In the genomic region with DNA sequence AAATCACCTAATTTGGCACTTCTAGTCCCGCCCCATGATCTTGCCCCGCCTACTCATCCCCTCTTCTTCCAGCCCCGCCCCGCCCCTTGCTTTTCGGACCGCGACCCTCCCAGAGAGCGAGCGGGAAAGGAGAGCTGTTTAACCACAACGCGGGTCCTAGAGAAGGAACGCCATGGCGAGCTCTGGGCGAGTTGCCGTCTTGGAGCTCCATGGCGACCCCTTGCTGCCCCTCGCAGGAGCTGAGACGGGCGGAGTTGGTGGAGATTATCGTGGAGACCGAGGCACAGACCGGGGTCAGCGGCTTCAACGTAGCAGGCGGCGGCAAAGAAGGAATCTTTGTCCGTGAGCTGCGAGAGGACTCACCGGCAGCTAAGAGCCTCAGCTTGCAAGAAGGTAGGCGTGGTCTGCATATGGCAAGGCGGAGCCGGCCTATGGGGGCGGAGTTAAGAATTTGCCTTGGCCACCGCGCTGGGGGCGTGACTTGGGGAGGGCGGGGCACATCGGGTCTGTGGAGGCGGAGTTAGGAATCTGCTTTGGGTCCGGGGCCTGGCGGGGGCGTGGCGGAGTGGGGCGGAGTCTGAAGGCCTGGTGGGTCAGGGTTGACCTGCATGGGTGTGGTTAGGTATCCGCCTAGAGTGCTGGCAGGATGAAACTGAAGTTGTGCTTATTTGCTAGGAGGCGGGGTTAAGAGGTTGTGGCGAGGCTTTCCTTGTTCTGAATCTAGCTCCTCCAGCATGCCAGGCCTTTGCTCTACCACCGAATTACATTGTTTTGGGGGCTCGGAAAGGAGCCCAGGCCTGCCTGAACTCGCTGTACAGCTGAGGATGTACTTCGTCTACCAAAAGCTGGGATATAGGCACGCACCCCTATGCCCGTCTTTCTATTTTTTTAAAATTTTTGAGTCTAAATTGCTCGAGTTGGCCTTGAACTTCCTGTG, we compare ENCODE assay signal across 8 mouse cellular contexts. TPM values are rescaled to one million over a fixed set of nuclear protein-coding genes. Genes with fewer than 3 reads are reported as not detected.
DNase-seq lines count a peak whose midpoint lies in the region; ATAC-seq and TF ChIP-seq lines count a peak whose summit lies in the region.

No protein-coding gene starts in this region.

- peak overlapping the region; percentile 99 for H3K27ac ChIP-seq in heart, embryonic 11.5 days (ENCODE audit: low read depth, low read length)
- H3K27ac ChIP-seq in kidney, embryonic 16.5 days (ENCODE audit: low read length), result peak overlapping the region; percentile 100
- H3K27ac ChIP-seq in liver, adult 2 months (replicated peaks; ENCODE audit: insufficient read depth, low read depth, low read length), result peak overlapping the region; percentile 76

- H3K9ac ChIP-seq in heart, embryonic 11.5 days (ENCODE audit: low read depth, low read length), result peak overlapping the region; percentile 84
- H3K9ac ChIP-seq in kidney, embryonic 16.5 days (replicated peaks; ENCODE audit: low read length), result peak overlapping the region; percentile 90
- H3K9ac ChIP-seq in liver, adult 2 months (ENCODE audit: low read depth, low read length), result peak overlapping the region; percentile 89

- no peak for TF ChIP-seq CTCF in C2C12 (IDR thresholded peaks at IDR 0.05; ENCODE audit: control insufficient read depth, insufficient read depth, insufficient read length)
- no peak; the same call in 1 of the 2 replicates for TF ChIP-seq CTCF in brain, embryonic 14.5 days (IDR thresholded peaks at IDR 0.05; ENCODE audit: borderline replicate concordance, extremely low read depth, insufficient read depth, insufficient read length)
- TF ChIP-seq CTCF in liver, adult 2 months (IDR thresholded peaks at IDR 0.05; ENCODE audit: low read depth, low read length), result no peak

- H3ac ChIP-seq in C2C12 (ENCODE audit: control insufficient read depth, insufficient read length, low read depth), result peak overlapping the region; percentile 77
- no peak overlapping the region for H3ac ChIP-seq in myocyte (ENCODE audit: control insufficient read depth, insufficient read length)

- H3K4me3 ChIP-seq in C2C12 (ENCODE audit: insufficient read depth, poor library complexity, severe bottlenecking) (peak overlapping the region; percentile 31), myocyte (peak overlapping the region; percentile 34)
- peak overlapping the region; percentile 90 for H3K4me3 ChIP-seq in erythroblast, embryonic 14.5 days (replicated peaks)
- H3K4me3 ChIP-seq in heart, embryonic 11.5 days (ENCODE audit: low read depth, low read length), result peak overlapping the region; percentile 65
- peak overlapping the region; percentile 73 for H3K4me3 ChIP-seq in kidney, embryonic 16.5 days (ENCODE audit: low read length)
- H3K4me3 ChIP-seq in liver, adult 2 months (ENCODE audit: insufficient read depth, low read depth, low read length), result peak overlapping the region; percentile 93

- peak overlapping the region; percentile 82 for H3K4me2 ChIP-seq in heart, embryonic 11.5 days
- peak overlapping the region; percentile 79 for H3K4me2 ChIP-seq in kidney, embryonic 16.5 days (replicated peaks; ENCODE audit: low read depth, low read length)
- H3K4me2 ChIP-seq in myocyte (ENCODE audit: low read depth), result peak overlapping the region; percentile 100

- no peaks in the 10 kb centered on the region for H3K36me3 ChIP-seq in C2C12 (ENCODE audit: control insufficient read depth, insufficient read depth)
- peaks cover 2% of the 10 kb centered on the region; the same call in 1 of the 2 replicates for H3K36me3 ChIP-seq in erythroblast, embryonic 14.5 days (ENCODE audit: control insufficient read depth)
- H3K36me3 ChIP-seq in heart, embryonic 11.5 days (ENCODE audit: control insufficient read depth, insufficient read depth, low read length), result no peaks in the 10 kb centered on the region
- H3K36me3 ChIP-seq in kidney, embryonic 16.5 days (ENCODE audit: insufficient read depth, low read length), result no peaks in the 10 kb centered on the region
- no peaks in the 10 kb centered on the region for H3K36me3 ChIP-seq in liver, adult 2 months (ENCODE audit: control insufficient read depth, insufficient read depth, low read length)
- no peaks in the 10 kb centered on the region for H3K36me3 ChIP-seq in myocyte (ENCODE audit: control insufficient read depth, insufficient read depth)
- no peaks in the 10 kb centered on the region for H3K36me3 ChIP-seq in splenic B cell, adult 2 months (ENCODE audit: control insufficient read depth, insufficient read depth, low read length, poor library complexity, severe bottlenecking)

- no peaks in the 10 kb centered on the region for H3K27me3 ChIP-seq in C2C12 (ENCODE audit: control insufficient read depth, insufficient read depth, insufficient read length)
- no peaks in the 10 kb centered on the region for H3K27me3 ChIP-seq in erythroblast, embryonic 14.5 days (ENCODE audit: control insufficient read depth)
- H3K27me3 ChIP-seq in heart, embryonic 11.5 days (ENCODE audit: control insufficient read depth, insufficient read depth, low read length), result no peaks in the 10 kb centered on the region
- H3K27me3 ChIP-seq in kidney, embryonic 16.5 days (ENCODE audit: insufficient read depth, low read length), result no peaks in the 10 kb centered on the region
- no peaks in the 10 kb centered on the region for H3K27me3 ChIP-seq in liver, adult 2 months (ENCODE audit: control insufficient read depth, insufficient read depth, low read length)
- H3K27me3 ChIP-seq in myocyte (ENCODE audit: control insufficient read depth, insufficient read depth, insufficient read length), result no peaks in the 10 kb centered on the region
- no peaks in the 10 kb centered on the region for H3K27me3 ChIP-seq in splenic B cell, adult 2 months (ENCODE audit: control insufficient read depth, insufficient read depth, low read length, poor library complexity, severe bottlenecking)

- peak; percentile 71; the same call in 1 of the 2 replicates for TF ChIP-seq POLR2A in brain, embryonic 14.5 days (IDR thresholded peaks at IDR 0.05; ENCODE audit: borderline replicate concordance, extremely low read depth, insufficient read depth, insufficient read length, poor library complexity, severe bottlenecking)
- 0 out of 2 replicates have a peak, but pooled peaks have one; percentile 42 for TF ChIP-seq POLR2A in liver, adult 2 months (IDR thresholded peaks at IDR 0.05; ENCODE audit: extremely low read depth, insufficient read depth, low read length)
- TF ChIP-seq POLR2A in myocyte (IDR thresholded peaks at IDR 0.05; ENCODE audit: insufficient read length, low read depth), result peak; percentile 85

- H3K79me2 ChIP-seq in C2C12 (ENCODE audit: control insufficient read depth, insufficient read depth) (peaks cover 8% of the 10 kb centered on the region), myocyte (ENCODE audit: control insufficient read depth, insufficient read depth) (peaks cover 5% of the 10 kb centered on the region)
- no peaks in the 10 kb centered on the region for H3K79me2 ChIP-seq in liver, adult 2 months (ENCODE audit: control insufficient read depth, insufficient read depth, low read length)

- WGBS in heart, embryonic 11.5 days (ENCODE audit: insufficient replicate concordance), result 1% methylated on average over 54 of the region's 54 CpGs
- WGBS in kidney, embryonic 16.5 days, result under 1% methylated on average over 51 of the region's 54 CpGs
- WGBS in liver, adult 2 months, result 1% methylated on average over 54 of the region's 54 CpGs

- ATAC-seq in heart, embryonic 11.5 days (replicated peaks; ENCODE audit: insufficient number of reproducible peaks, low FRiP score, low TSS enrichment), result peak; percentile 94
- ATAC-seq in kidney, embryonic 16.5 days (ENCODE audit: low FRiP score, low TSS enrichment), result peak; percentile 94

- H3K9me3 ChIP-seq in erythroblast, embryonic 14.5 days (ENCODE audit: control insufficient read depth, low read length), result no peaks in the 10 kb centered on the region
- H3K9me3 ChIP-seq in heart, embryonic 11.5 days (replicated peaks; ENCODE audit: control insufficient read depth, low read length), result no peaks in the 10 kb centered on the region
- H3K9me3 ChIP-seq in kidney, embryonic 16.5 days (ENCODE audit: low read length), result no peaks in the 10 kb centered on the region

- H3K79me3 ChIP-seq in C2C12 (ENCODE audit: low read depth), result peaks cover 2% of the 10 kb centered on the region

- peaks cover 43% of the 10 kb centered on the region for H3K4me1 ChIP-seq in erythroblast, embryonic 14.5 days (ENCODE audit: control insufficient read depth)
- peaks cover 14% of the 10 kb centered on the region for H3K4me1 ChIP-seq in heart, embryonic 11.5 days (ENCODE audit: control insufficient read depth, insufficient read depth, low read length)
- H3K4me1 ChIP-seq in kidney, embryonic 16.5 days (ENCODE audit: insufficient read depth, low read length), result peaks cover 18% of the 10 kb centered on the region
- 0 out of 2 replicates have a peak, but pooled peaks cover 1% of the 10 kb centered on the region for H3K4me1 ChIP-seq in liver, adult 2 months (ENCODE audit: control insufficient read depth, insufficient read depth, low read length)

- peak; percentile 97 for DNase-seq in brain, embryonic 14.5 days (ENCODE audit: low read depth)
- DNase-seq in liver, adult 2 months (ENCODE audit: extremely low read depth, low read depth, low spot score), result peak; percentile 92
- peak; percentile 99 for DNase-seq in splenic B cell, adult 2 months (ENCODE audit: low read depth, low spot score)

RNA-seq across cellular contexts. Expression of a gene that starts 8.9 kb away (rescaled TPM):
- polyA plus RNA-seq in C2C12 (2012; fragmentation: generic; extraction: Trizol) (5.3 TPM), myocyte (2012; fragmentation: generic; extraction: Trizol) (4.2 TPM)
- polyA plus RNA-seq in brain, embryonic 14.5 days (2012; rRNA removed), result 1.8 and 2.4 TPM in 2 replicates
- polyA plus RNA-seq in erythroblast, embryonic 14.5 days (2012), result 0.41 TPM in 2 replicates
- polyA plus RNA-seq in heart, embryonic 11.5 days (2014; fragmentation: Nextera tagmentation; extraction: Ambion mirVana), result 0.76 and 0.96 TPM in 2 replicates
- 4.9 and 5.1 TPM in 2 replicates for polyA plus RNA-seq in kidney, embryonic 16.5 days (2015; fragmentation: Nextera tagmentation; extraction: Ambion mirVana)
- 0.07 TPM in 1 of 2 replicates, not detected in the other for total RNA-seq in liver, adult 2 months (2014; rRNA removed)
- polyA plus RNA-seq in liver, adult 2 months (2012; rRNA removed), result 0.05 and 0.07 TPM in 2 replicates

RNA-seq across cellular contexts. Expression of a gene that starts 15.1 kb away (rescaled TPM):
- polyA plus RNA-seq in C2C12 (2012; fragmentation: generic; extraction: Trizol), result 0.70 TPM
- polyA plus RNA-seq in brain, embryonic 14.5 days (2012; rRNA removed), result 1.5 and 1.8 TPM in 2 replicates
- polyA plus RNA-seq in erythroblast, embryonic 14.5 days (2012), result 0.27 and 0.38 TPM in 2 replicates
- polyA plus RNA-seq in heart, embryonic 11.5 days (2014; fragmentation: Nextera tagmentation; extraction: Ambion mirVana), result 0.44 and 0.57 TPM in 2 replicates
- 0.70 and 0.73 TPM in 2 replicates for polyA plus RNA-seq in kidney, embryonic 16.5 days (2015; fragmentation: Nextera tagmentation; extraction: Ambion mirVana)
- not detected in 2 replicates for total RNA-seq in liver, adult 2 months (2014; rRNA removed)
- not detected in 2 replicates for polyA plus RNA-seq in liver, adult 2 months (2012; rRNA removed)
- polyA plus RNA-seq in myocyte (2012; fragmentation: generic; extraction: Trizol), result 0.98 TPM

RNA-seq across cellular contexts. Expression of a gene that starts 21.3 kb away (rescaled TPM):
- polyA plus RNA-seq in C2C12 (2012; fragmentation: generic; extraction: Trizol), result 87.3 TPM
- 4.7 and 5.7 TPM in 2 replicates for polyA plus RNA-seq in brain, embryonic 14.5 days (2012; rRNA removed)
- 17.9 and 18.5 TPM in 2 replicates for polyA plus RNA-seq in erythroblast, embryonic 14.5 days (2012)
- polyA plus RNA-seq in heart, embryonic 11.5 days (2014; fragmentation: Nextera tagmentation; extraction: Ambion mirVana), result 37.5 and 38.8 TPM in 2 replicates
- polyA plus RNA-seq in kidney, embryonic 16.5 days (2015; fragmentation: Nextera tagmentation; extraction: Ambion mirVana), result 42.3 and 45.8 TPM in 2 replicates
- total RNA-seq in liver, adult 2 months (2014; rRNA removed), result 7.7 and 9.5 TPM in 2 replicates
- polyA plus RNA-seq in liver, adult 2 months (2012; rRNA removed), result 8.8 and 11.6 TPM in 2 replicates
- 44.6 TPM for polyA plus RNA-seq in myocyte (2012; fragmentation: generic; extraction: Trizol)

RNA-seq across cellular contexts. Expression of a gene that starts 34.4 kb away (rescaled TPM):
- polyA plus RNA-seq in C2C12 (2012; fragmentation: generic; extraction: Trizol), result 12.5 TPM
- polyA plus RNA-seq in brain, embryonic 14.5 days (2012; rRNA removed), result 7.8 and 12.6 TPM in 2 replicates
- polyA plus RNA-seq in erythroblast, embryonic 14.5 days (2012), result 9.6 and 9.9 TPM in 2 replicates
- polyA plus RNA-seq in heart, embryonic 11.5 days (2014; fragmentation: Nextera tagmentation; extraction: Ambion mirVana), result 19.9 and 20.3 TPM in 2 replicates
- polyA plus RNA-seq in kidney, embryonic 16.5 days (2015; fragmentation: Nextera tagmentation; extraction: Ambion mirVana), result 27.5 and 32.5 TPM in 2 replicates
- total RNA-seq in liver, adult 2 months (2014; rRNA removed), result 3.5 and 4.6 TPM in 2 replicates
- polyA plus RNA-seq in liver, adult 2 months (2012; rRNA removed), result 6.9 and 8.3 TPM in 2 replicates
- polyA plus RNA-seq in myocyte (2012; fragmentation: generic; extraction: Trizol), result 15.5 TPM

RNA-seq across cellular contexts. Expression of a gene that starts 45.0 kb away (rescaled TPM):
- polyA plus RNA-seq in C2C12 (2012; fragmentation: generic; extraction: Trizol) (60.5 TPM), myocyte (2012; fragmentation: generic; extraction: Trizol) (132 TPM)
- polyA plus RNA-seq in brain, embryonic 14.5 days (2012; rRNA removed), result 192 and 200 TPM in 2 replicates
- polyA plus RNA-seq in erythroblast, embryonic 14.5 days (2012), result 19.1 and 24.1 TPM in 2 replicates
- 59.5 and 64.2 TPM in 2 replicates for polyA plus RNA-seq in heart, embryonic 11.5 days (2014; fragmentation: Nextera tagmentation; extraction: Ambion mirVana)
- polyA plus RNA-seq in kidney, embryonic 16.5 days (2015; fragmentation: Nextera tagmentation; extraction: Ambion mirVana), result 121 and 122 TPM in 2 replicates
- 8.3 and 12.4 TPM in 2 replicates for total RNA-seq in liver, adult 2 months (2014; rRNA removed)
- polyA plus RNA-seq in liver, adult 2 months (2012; rRNA removed), result 33.0 and 37.4 TPM in 2 replicates

Comparison
In these comparisons a context has a peak if more than half of its experiments do, and no peak if none do; other contexts are left out.
1. Peak in every context shown above with its lines: DNase-seq, ATAC-seq, H3K4me3 ChIP-seq and H3K27ac ChIP-seq.
2. H3K4me3 ChIP-seq: peak in every context shown above with its lines; median percentile 93 in liver, adult 2 months; 90 in erythroblast, embryonic 14.5 days; 73 in kidney, embryonic 16.5 days; 65 in heart, embryonic 11.5 days; 34 in myocyte; 31 in C2C12.